Mouse (Mus musculus): ENCODE measurements around the gene Chdh. TPM values are rescaled to one million over a fixed set of nuclear protein-coding genes. Genes with fewer than 3 reads are reported as not detected.

Chdh gene
- polyA plus RNA-seq (2012; rRNA removed; ENCODE audit: low replicate concordance) = 12.6 and 58.2 TPM in 2 replicates

DNA sequence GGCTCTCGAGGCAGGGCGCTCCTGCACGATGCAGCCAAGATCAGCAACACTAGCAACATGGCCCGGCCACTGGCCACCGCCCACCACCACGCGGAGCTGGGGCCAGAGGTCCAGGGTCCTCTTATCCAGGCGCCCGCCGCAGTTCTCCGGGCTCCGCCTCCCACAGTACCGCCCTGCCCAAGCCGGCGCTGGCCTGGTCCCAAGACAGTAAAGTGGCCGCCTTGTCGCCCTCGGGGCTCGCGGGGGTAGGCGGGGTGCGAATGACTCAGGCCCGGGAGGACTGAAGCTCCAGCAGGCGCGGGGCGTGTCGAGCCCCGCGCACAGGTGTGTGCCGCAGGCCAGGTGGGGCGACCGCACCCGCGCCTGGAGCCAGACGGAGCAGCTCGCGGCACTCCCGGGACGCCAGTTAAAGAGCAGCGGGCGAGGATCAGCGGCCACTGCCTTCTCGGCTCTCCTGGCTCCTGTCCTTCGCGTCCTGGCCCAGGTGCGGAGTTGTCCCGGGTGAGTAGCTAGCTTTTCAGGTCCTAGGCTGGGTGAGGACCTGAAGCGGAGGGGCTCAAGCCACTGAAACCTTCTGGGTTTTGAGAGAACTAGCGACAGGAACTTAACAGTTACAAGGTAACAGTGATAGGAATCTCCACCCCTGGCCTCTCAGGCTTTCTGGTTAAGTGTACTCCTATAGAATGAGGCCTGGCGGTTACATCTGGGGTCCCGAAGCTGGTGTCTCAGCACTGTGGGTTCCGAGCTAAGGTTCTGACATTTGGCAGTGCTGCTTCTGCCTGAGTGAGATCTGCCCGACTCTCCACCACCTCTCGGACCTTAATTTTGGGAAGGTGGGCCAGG is at the start of gene Chdh, which contains the start of gene Il17rb:
Gene Chdh, plus strand, starts transcription at position 291 of the 843 bp plus-strand sequence.
Gene Il17rb, minus strand, starts transcription at position 164 of the 843 bp plus-strand sequence.

DNA sequence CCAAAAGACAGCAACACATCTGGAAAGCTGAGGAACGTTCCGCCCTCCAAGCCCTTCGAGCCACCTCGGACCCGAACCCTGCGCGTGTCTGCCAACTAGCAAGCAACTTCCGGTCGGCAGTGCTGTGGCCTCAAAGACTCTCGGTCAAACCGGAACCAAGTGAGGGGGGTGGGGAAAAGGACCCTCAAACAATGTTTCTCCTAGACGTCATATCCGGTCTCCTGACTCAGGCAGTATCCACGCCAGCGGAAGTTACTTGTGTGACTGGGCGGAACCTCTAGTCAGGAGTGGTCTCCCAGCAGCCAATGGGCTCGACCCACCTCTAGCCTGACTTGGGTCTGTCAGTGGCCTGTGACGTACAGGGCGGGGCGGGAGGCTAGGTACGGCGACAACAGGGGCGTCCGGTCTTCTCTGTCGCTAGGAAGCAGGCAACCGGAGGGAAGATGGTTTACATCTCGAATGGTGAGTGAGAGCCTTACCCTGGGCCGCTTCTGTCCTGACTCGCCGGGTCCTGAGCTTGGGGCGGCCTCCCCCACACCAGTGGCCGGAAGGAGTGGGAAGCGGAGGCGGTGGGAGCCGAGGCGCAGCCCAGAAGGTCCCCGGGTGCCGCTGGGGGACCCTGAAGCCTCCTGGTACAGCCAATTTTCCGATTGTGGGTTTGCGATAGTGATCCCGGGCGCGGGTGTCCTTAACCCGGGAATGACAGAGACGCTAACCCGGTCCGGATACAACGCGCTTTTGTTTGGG is 40.6 kb upstream of the Chdh start, which contains the start of gene Selenok:
Gene Selenok, plus strand, starts transcription at position 234 of the 747 bp plus-strand sequence.

GRCm38 (mm10) chr14:29978254-29979204 is 30.3 kb upstream of the Chdh start, which contains the start of gene Actr8:
Actr8 (plus strand) TSS chr14:29978337.

Other genes with a start within 250 kb of the Chdh start
- gene Selenok, start 40.7 kb upstream of the Chdh start, polyA plus RNA-seq (2012; rRNA removed; ENCODE audit: low replicate concordance) = 44.0 and 57.1 TPM in 2 replicates
- gene Actr8, start 30.7 kb upstream of the Chdh start, polyA plus RNA-seq (2012; rRNA removed; ENCODE audit: low replicate concordance) = 16.9 and 30.3 TPM in 2 replicates
- gene Il17rb, start 127 bp upstream of the Chdh start, polyA plus RNA-seq (2012; rRNA removed; ENCODE audit: low replicate concordance) = 1.1 and 45.3 TPM in 2 replicates